Mouse (Mus musculus) cerebellum, adult 2 months (tissue): ENCODE data around the gene BC053393. TPM values are rescaled to one million over a fixed set of nuclear protein-coding genes. Genes with fewer than 3 reads are reported as not detected.

Experiments
- DNase-seq, 2 experiments: peaks; one replicate each; pipeline ENCODE4 v3.0.0; 2021
- H3K27ac ChIP-seq: fragments of 200-500 bp; 2 replicates; pipeline ENCODE4 v1.5.1; 2012; ENCODE audit warnings: low read length, control low read depth, inconsistent platforms; ENCODE audit not compliant: insufficient read depth
- H3K27me3 ChIP-seq: fragments of 200-500 bp; 2 replicates; pipeline ENCODE4 v1.6.1; 2012; ENCODE audit warnings: inconsistent platforms, mild to moderate bottlenecking, low read length, moderate library complexity; ENCODE audit not compliant: control insufficient read depth, insufficient read depth
- H3K4me1 ChIP-seq: fragments of 200-500 bp; 2 replicates; pipeline ENCODE4 v1.6.1; 2011; ENCODE audit warnings: low read length; ENCODE audit not compliant: control insufficient read depth, insufficient read depth
- H3K4me3 ChIP-seq: fragments of 200-500 bp; replicated peaks from 2 replicates; pipeline ENCODE3; 2011; ENCODE audit warnings: mild to moderate bottlenecking, low read depth, low read length, control low read depth; ENCODE audit not compliant: insufficient read depth
- CTCF ChIP-seq: fragments of 200-500 bp; IDR thresholded peaks from 2 replicates; pipeline ENCODE4 v1.5.1; 2011; ENCODE audit warnings: low read depth, mild to moderate bottlenecking, control low read depth, low read length, moderate library complexity, borderline replicate concordance; ENCODE audit not compliant: insufficient read depth
- POLR2A ChIP-seq: fragments of 200-500 bp; IDR thresholded peaks from 2 replicates; pipeline ENCODE4 v1.6.1; 2011; ENCODE audit warnings: low read length, control low read depth, borderline replicate concordance; ENCODE audit not compliant: insufficient read depth
- WGBS: fragments of 180-500 bp; shearing (Covaris S2); methylation state at CpG from one replicate; pipeline ENCODE4 v1.1.7; 2018; 5-methylcytosine and 5-hydroxymethylcytosine counted together
- polyA plus RNA-seq: library from polyadenylated mRNA; depleted of rRNA; stranded (reverse); fragments of >200 nt; gene quantifications from 2 replicates; pipeline ENCODE4 v1.2.3, GENCODE M21; 2012

Gene BC053393
- polyA plus RNA-seq, 1 experiment: not detected

DNA sequence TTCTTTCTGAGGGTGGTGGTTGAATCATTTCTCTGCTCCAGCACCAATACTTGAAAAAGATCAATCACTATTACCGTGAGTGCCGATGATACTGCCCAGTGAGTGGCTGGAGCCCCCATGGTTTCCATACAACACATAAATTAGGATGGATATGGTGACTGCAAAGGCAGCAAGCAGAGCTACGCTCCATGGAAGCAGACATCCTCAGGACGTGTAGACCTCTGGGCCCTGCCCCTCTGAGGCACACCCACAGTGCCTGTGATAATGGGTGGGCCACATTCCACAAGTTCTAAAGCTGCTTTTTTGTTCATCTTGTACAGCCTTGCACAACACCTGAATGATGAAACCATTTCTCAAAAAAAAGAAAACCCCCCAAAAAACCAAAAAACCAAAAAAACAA is 10.2 kb upstream of the BC053393 start:
- Histone ChIP-seq H3K27me3 (no peaks in the 10 kb centered on the region), H3K4me1 (no peaks in the 10 kb centered on the region), H3K27ac (no peak overlapping the region), H3K4me3 (no peak overlapping the region)
- WGBS: 69% methylated on average over 4 of the region's 4 CpGs
- no peak for DNase-seq
- TF ChIP-seq CTCF (no peak), POLR2A (no peak)

DNA sequence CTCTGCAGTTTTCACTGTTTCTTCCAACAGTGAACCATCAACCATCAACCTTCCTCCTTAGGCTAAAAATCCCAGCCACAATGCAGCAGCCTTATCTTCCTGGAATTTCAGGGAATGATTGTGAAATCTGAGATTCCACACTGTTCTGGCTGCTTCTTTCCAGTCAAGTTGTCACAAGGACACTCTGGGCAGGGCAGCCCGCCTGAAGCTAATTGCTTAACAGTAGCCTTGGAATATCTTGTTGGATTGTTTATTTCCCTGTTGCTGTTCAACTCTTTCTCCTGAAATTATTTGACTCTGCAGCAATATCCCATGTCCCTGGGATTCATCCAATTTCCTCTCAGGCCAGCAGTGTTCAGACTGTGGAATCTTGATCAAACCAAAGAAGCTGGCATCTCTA is 6.7 kb upstream of the BC053393 start:
- Histone ChIP-seq H3K27me3 (no peaks in the 10 kb centered on the region), H3K27ac (no peak overlapping the region), H3K4me1 (no peaks in the 10 kb centered on the region), H3K4me3 (no peak overlapping the region)
- no peak for DNase-seq
- WGBS: 86% methylated on average over 1 of the region's 1 CpGs
- TF ChIP-seq CTCF (no peak), POLR2A (no peak)

DNA sequence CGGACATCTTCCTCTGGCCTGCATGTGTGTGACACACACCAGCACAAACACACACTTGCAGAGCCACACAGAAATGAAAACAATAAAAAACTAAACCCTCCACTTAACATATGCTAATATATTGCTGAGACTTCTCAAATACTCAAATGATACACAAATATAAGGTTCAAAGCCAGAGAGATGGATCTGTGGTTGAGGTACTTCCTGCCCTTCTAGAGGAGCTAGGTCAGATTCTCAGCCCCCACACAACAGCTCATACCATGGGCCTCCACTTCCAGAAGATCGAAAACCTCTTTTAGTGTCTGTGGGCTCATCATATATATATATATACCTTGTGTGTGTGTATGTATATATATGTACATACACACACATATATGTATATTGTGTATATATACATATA is 5.4 kb upstream of the BC053393 start:
- Histone ChIP-seq H3K27ac (no peak overlapping the region), H3K27me3 (no peaks in the 10 kb centered on the region), H3K4me3 (no peak overlapping the region), H3K4me1 (no peaks in the 10 kb centered on the region)
- WGBS: 94% methylated on average over 2 of the region's 2 CpGs
- DNase-seq: no peak
- TF ChIP-seq POLR2A (no peak), CTCF (no peak)

DNA sequence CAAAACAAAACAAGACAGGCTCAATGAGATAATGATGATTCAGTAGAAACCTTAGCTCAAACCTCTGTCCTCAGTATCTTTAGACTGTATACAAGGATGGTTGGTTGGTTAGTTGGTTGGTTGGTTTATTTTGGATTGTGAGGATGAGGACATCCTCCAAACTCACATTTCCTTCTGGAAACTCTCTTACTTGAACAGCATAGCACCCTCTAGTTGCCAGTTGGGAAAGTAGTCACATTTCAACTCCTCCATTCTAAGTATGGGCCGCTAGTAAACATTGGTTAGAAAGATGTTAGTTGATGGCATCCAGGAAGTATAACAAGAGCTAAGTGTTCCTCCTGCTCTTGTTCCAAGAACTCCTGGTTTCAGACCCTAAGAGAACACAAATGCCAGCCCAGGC is 2.2 kb upstream of the BC053393 start:
- no peak for DNase-seq
- Histone ChIP-seq H3K27ac (no peak overlapping the region), H3K4me3 (no peak overlapping the region), H3K4me1 (no peaks in the 10 kb centered on the region), H3K27me3 (no peaks in the 10 kb centered on the region)
- whole genome bisulfite sequencing: 89% methylated on average over 1 of the region's 1 CpGs
- TF ChIP-seq CTCF (no peak), POLR2A (no peak)

DNA sequence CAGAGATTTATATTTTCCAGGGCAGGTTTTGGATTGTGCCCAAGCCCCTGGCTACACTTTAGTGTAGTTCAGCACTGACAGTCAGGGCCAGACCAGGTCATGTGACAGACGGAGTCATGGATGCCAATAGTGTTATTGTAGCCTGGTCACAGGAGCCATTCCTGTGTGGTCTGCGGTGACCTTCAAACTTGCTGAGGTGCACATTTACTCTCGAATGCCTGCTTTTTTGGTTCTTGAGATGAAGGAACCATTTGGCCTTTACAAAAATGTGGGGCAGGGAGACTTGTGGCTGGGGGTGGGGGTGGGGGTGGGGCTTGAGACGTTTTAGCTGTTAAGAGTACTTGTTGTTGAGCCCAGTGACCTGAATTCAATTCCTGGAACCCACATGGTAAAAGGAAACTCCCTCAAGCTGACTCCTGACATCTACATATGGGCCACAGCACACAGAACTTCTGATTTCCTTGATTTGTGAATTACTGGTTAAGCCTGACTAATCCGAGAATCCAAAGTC is 7.5 kb downstream of the BC053393 start:
- no peak for DNase-seq
- WGBS: 58% methylated on average over 5 of the region's 5 CpGs
- Histone ChIP-seq H3K4me3 (no peak overlapping the region), H3K27ac (no peak overlapping the region), H3K27me3 (no peaks in the 10 kb centered on the region), H3K4me1 (no peaks in the 10 kb centered on the region)
- no peak for TF ChIP-seq CTCF
- TF ChIP-seq POLR2A: no peak

DNA sequence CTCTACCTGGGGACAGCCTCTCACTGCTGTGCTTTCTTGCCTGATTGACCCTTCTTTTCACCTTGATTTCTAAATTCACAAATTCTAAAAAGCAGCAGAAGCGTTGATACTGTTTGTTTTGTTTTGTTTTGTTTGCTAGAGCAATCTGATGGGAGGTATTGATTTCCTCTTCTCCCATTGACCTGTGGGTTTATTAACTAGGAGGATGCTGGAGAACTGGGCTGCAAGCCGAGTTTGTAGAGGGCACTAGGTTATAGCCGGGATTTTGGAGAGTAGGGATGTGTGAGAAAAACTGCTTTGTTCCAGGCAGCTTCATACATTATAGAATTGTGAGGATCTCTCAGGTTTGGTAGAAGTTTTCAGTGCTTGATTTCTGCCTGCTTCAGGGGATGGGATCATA is 9.1 kb downstream of the BC053393 start:
- H3K4me3 ChIP-seq: no peak overlapping the region
- no peak overlapping the region for H3K27ac ChIP-seq
- H3K27me3 ChIP-seq: no peaks in the 10 kb centered on the region
- no peak for DNase-seq
- 79% methylated on average over 3 of the region's 3 CpGs for WGBS
- TF ChIP-seq CTCF: no peak
- TF ChIP-seq POLR2A: no peak
- no peaks in the 10 kb centered on the region for H3K4me1 ChIP-seq

DNA sequence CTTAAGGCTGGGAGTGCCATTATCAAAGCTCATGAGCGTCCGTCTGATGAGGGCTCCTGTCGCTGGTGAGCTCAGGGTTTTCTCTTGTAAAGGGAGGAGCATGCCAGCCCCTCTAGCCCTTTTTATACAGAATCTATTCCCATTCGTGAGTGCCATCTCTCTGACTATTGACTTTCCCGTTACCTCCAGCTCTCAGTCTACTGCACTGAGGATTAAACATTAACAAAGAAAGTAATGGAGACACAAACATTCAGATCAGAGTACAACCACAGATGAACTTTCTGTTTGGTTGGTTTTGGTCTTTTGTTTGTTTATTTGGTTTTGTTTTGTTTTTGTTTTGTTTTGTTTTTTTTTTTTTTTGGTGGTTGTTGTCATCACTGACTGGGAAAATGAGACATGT is 11.4 kb downstream of the BC053393 start:
- Histone ChIP-seq H3K4me3 (no peak overlapping the region), H3K4me1 (no peaks in the 10 kb centered on the region), H3K27me3 (no peaks in the 10 kb centered on the region), H3K27ac (no peak overlapping the region)
- no peak for DNase-seq
- TF ChIP-seq POLR2A (no peak), CTCF (no peak)
- WGBS: 85% methylated on average over 5 of the region's 5 CpGs

DNA sequence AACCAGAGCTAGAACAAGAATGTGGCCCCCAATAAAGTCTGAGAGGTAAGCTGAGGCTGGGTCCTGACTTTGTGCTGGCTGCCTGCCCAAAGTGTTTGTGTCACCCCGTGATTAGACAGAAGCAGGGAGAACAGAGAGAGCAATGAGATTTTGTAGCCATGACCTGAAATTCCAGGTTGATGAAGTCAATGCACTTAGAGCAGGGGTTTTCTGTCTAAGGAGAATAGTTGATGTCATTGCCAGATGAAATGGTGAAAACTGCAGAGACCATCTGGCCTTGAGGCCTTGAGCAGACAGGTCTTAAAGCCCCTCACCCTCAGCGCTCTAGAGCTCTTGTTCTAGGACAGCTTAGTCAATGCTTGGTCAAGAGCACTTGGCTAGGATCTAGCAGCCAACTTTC is 21.1 kb downstream of the BC053393 start:
- 83% methylated on average over 2 of the region's 2 CpGs for WGBS
- DNase-seq: no peak

DNA sequence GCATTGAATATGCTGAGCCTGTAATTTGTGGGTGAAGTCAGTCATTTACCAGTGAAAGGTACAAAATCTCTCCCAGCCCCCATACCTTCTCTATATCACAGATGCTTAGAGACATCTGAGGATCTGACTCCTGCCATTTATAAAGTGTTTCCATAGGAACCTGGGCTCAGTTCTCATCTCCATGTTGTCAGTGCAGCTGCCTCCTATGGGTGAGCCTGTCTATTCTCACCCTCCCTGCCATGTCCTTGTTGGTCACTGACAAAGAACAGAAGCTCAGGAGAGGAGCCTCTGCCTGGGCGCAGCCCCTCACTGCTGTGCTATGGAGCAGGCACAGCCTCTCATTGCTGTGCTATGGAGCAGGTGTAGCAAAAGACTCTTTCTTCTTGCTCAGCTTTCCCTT is 48.6 kb downstream of the BC053393 start:
- no peak for TF ChIP-seq POLR2A
- no peak for TF ChIP-seq CTCF
- H3K4me3 ChIP-seq: no peak overlapping the region
- no peaks in the 10 kb centered on the region for H3K27me3 ChIP-seq
- 82% methylated on average over 1 of the region's 1 CpGs for WGBS
- H3K4me1 ChIP-seq: no peaks in the 10 kb centered on the region
- H3K27ac ChIP-seq: no peak overlapping the region
- no peak for DNase-seq

More for the DNA sequence above, 21.1 kb downstream of the BC053393 start:
- no peak overlapping the region for H3K4me3 ChIP-seq
- TF ChIP-seq POLR2A (no peak), CTCF (no peak)
- no peak overlapping the region for H3K27ac ChIP-seq
- H3K4me1 ChIP-seq: no peaks in the 10 kb centered on the region
- H3K27me3 ChIP-seq: no peaks in the 10 kb centered on the region
